Comparison of ENCODE assay signal across 8 mouse cellular contexts in genomic region chr15:98871070-98871915, GRCm38 (mm10). TPM values are rescaled to one million over a fixed set of nuclear protein-coding genes. Genes with fewer than 3 reads are reported as not detected.
A peak's percentile ranks its signal among the peaks of the same experiment; 100 is the strongest.
DNase-seq lines count a peak whose midpoint lies in the region; ATAC-seq lines count a peak whose summit lies in the region.

Gene Kmt2d (minus strand): TSS chr15:98871204.

- peak within 1 kb of the TSS; percentile 98 for H3K4me3 ChIP-seq in kidney, embryonic 16.5 days (ENCODE audit: low read length)
- peak within 1 kb of the TSS; percentile 99 for H3K4me3 ChIP-seq in midbrain, embryonic 11.5 days (ENCODE audit: low read depth, low read length)

- DNase-seq in kidney, adult 8-10 months, result no peak
- DNase-seq in NIH3T3 (ENCODE audit: low read depth), result peak; percentile 60
- DNase-seq in heart, postnatal 14 days, result peak; percentile 47 to 68
- DNase-seq in left cerebral cortex, postnatal 36 days (ENCODE audit: low spot score in 2 of 2), result peak in 1 of 2 experiments; percentile 59
- DNase-seq in midbrain, embryonic 11.5 days (ENCODE audit: low spot score, missing footprints), result peak; percentile 95
- no peak for DNase-seq in ovary, postnatal 10 days (ENCODE audit: low spot score)

- H3K27me3 ChIP-seq in kidney, embryonic 16.5 days (ENCODE audit: insufficient read depth, low read length), result no peaks in the 10 kb centered on the region
- no peaks in the 10 kb centered on the region for H3K27me3 ChIP-seq in midbrain, embryonic 11.5 days (ENCODE audit: control insufficient read depth, insufficient read depth, low read length)

- peaks cover 32% of the 10 kb centered on the region for H3K4me1 ChIP-seq in kidney, embryonic 16.5 days (ENCODE audit: insufficient read depth, low read length)
- peaks cover 32% of the 10 kb centered on the region for H3K4me1 ChIP-seq in midbrain, embryonic 11.5 days (ENCODE audit: control insufficient read depth, insufficient read depth, low read length)

- WGBS in kidney, embryonic 16.5 days, result under 1% methylated on average over 43 of the region's 94 CpGs
- under 1% methylated on average over 73 of the region's 94 CpGs for WGBS in midbrain, embryonic 11.5 days

- peak; percentile 80 for ATAC-seq in kidney, embryonic 16.5 days (ENCODE audit: low FRiP score, low TSS enrichment)
- ATAC-seq in erythroid progenitor cell, adult 5-6 weeks (replicated peaks; ENCODE audit: low FRiP score, poor library complexity, severe bottlenecking), result peak; percentile 39; the same call in 1 of the 2 replicates
- peak; percentile 73 for ATAC-seq in midbrain, embryonic 11.5 days (ENCODE audit: low FRiP score)

- H3K9ac ChIP-seq in kidney, embryonic 16.5 days (replicated peaks; ENCODE audit: low read length), result peak within 1 kb of the TSS; percentile 99
- peak within 1 kb of the TSS; percentile 95 for H3K9ac ChIP-seq in midbrain, embryonic 11.5 days (ENCODE audit: low read length)

- H3K27ac ChIP-seq in kidney, embryonic 16.5 days (ENCODE audit: low read length), result peak within 1 kb of the TSS; percentile 99
- peak within 1 kb of the TSS; percentile 93 for H3K27ac ChIP-seq in midbrain, embryonic 11.5 days (ENCODE audit: low read depth, low read length)

- peak within 1 kb of the TSS; percentile 90 for H3K4me2 ChIP-seq in kidney, embryonic 16.5 days (replicated peaks; ENCODE audit: low read depth, low read length)
- H3K4me2 ChIP-seq in midbrain, embryonic 11.5 days, result peak within 1 kb of the TSS; percentile 100

- peaks cover 4% of the 10 kb centered on the region for H3K36me3 ChIP-seq in kidney, embryonic 16.5 days (ENCODE audit: insufficient read depth, low read length)
- no peaks in the 10 kb centered on the region for H3K36me3 ChIP-seq in midbrain, embryonic 11.5 days (ENCODE audit: control insufficient read depth, insufficient read depth, low read length)

- intact Hi-C loops in heart, postnatal 14 days (cut with DNase I), result no loop called here
- intact Hi-C loops in left cerebral cortex, postnatal 36 days (cut with DNase I), result loop anchor here (5.0 kb wide), 1 partner anchor 61 kb away; the partner anchor contains the start of gene Tuba1b

- H3K9me3 ChIP-seq in kidney, embryonic 16.5 days (ENCODE audit: low read length), result no peaks in the 10 kb centered on the region
- no peaks in the 10 kb centered on the region for H3K9me3 ChIP-seq in midbrain, embryonic 11.5 days (ENCODE audit: control insufficient read depth, low read length)

RNA-seq across cellular contexts. Expression of gene Kmt2d, which starts in this region (rescaled TPM):
- 12.4 and 14.1 TPM in 2 replicates for polyA plus RNA-seq in kidney, embryonic 16.5 days (2015; fragmentation: Nextera tagmentation; extraction: Ambion mirVana)
- total RNA-seq in erythroid progenitor cell, adult 5-6 weeks (2015; ENCODE audit: low replicate concordance), result 29.2 and 52.4 TPM in 2 replicates
- 69.3 and 96.1 TPM in 2 replicates for total RNA-seq in erythroid progenitor cell, adult 5-6 weeks (2017; ENCODE audit: low replicate concordance)
- 10 to 100 TPM; 63.2 to 64.5 TPM for total RNA-seq in heart, postnatal 14 days (2021)
- 10 to 100 TPM; 69.9 to 98.8 TPM for total RNA-seq in left cerebral cortex, postnatal 36 days (2021)
- polyA plus RNA-seq in midbrain, embryonic 11.5 days (2014; fragmentation: Nextera tagmentation; extraction: Ambion mirVana), result 13.2 and 13.3 TPM in 2 replicates

Comparison
In these comparisons a context has a peak if more than half of its experiments do, and no peak if none do; other contexts are left out.
1. DNase-seq: peak in NIH3T3 (single experiment), heart, postnatal 14 days (2 of 2) and midbrain, embryonic 11.5 days (single experiment); none in kidney, adult 8-10 months (0 of 2) and ovary, postnatal 10 days (single experiment).
2. Peak in every context shown above with its lines, with median percentiles within 50 percentile points of each other: ATAC-seq.